Mouse (Mus musculus) kidney, adult 18-20 months (tissue): ENCODE measurements around the gene Chad.
A peak's percentile ranks its signal among the peaks of the same experiment; 100 is the strongest.

Source experiments
- DNase-seq: peaks from one replicate; pipeline ENCODE4 v3.0.0; 2021

The Chad gene

GRCm38 (mm10) chr11:94566534-94566933, 1.7 kb downstream of the Chad start:
- DNase-seq = no peak

GRCm38 (mm10) chr11:94567326-94567725, 2.5 kb downstream of the Chad start:
- no peak for DNase-seq

- peak; percentile 62 for DNase-seq
Observed at GRCm38 (mm10) chr11:94570612-94571011, 5.8 kb downstream of the Chad start.

- no peak for DNase-seq
Observed at GRCm38 (mm10) chr11:94571850-94572249, 7.0 kb downstream of the Chad start.

GRCm38 (mm10) chr11:94574560-94574959, 9.7 kb downstream of the Chad start:
- no peak for DNase-seq

GRCm38 (mm10) chr11:94575036-94575435, 10.2 kb downstream of the Chad start:
- no peak for DNase-seq

GRCm38 (mm10) chr11:94576361-94576760, 11.5 kb downstream of the Chad start:
- peak; percentile 63 for DNase-seq

- DNase-seq = no peak
Observed at GRCm38 (mm10) chr11:94580111-94580740, 15.4 kb downstream of the Chad start.

GRCm38 (mm10) chr11:94585091-94585490, 20.2 kb downstream of the Chad start:
- no peak for DNase-seq

- no peak for DNase-seq
Observed at GRCm38 (mm10) chr11:94587511-94587910, 22.7 kb downstream of the Chad start.

- no peak for DNase-seq
Observed at GRCm38 (mm10) chr11:94596311-94596852, 31.5 kb downstream of the Chad start.

GRCm38 (mm10) chr11:94597319-94597718, 32.5 kb downstream of the Chad start:
- peak; percentile 84 for DNase-seq

GRCm38 (mm10) chr11:94598437-94599120, 33.7 kb downstream of the Chad start:
- no peak for DNase-seq

GRCm38 (mm10) chr11:94600447-94600846, 35.6 kb downstream of the Chad start:
- no peak for DNase-seq

GRCm38 (mm10) chr11:94601321-94602281, 36.8 kb downstream of the Chad start, which contains the start of gene Acsf2:
TSS of gene Acsf2 (minus strand) at chr11:94601871.
- peak; percentile 82 for DNase-seq

- DNase-seq = no peak
Observed at GRCm38 (mm10) chr11:94602356-94602955, 37.6 kb downstream of the Chad start.

GRCm38 (mm10) chr11:94610744-94611740, 46.2 kb downstream of the Chad start:
- no peak for DNase-seq

- DNase-seq = no peak
Observed at GRCm38 (mm10) chr11:94614603-94615002, 49.8 kb downstream of the Chad start.

GRCm38 (mm10) chr11:94615494-94615893, 50.6 kb downstream of the Chad start:
- no peak for DNase-seq

GRCm38 (mm10) chr11:94617646-94618045, 52.8 kb downstream of the Chad start:
- no peak for DNase-seq
